Mouse (Mus musculus) urinary bladder, postnatal 36 days (tissue): Measurements from ENCODE around the gene Itfg2.
"Not testable (repeated sequence)": the region's sequence is repeated elsewhere in the genome, so short reads cannot be mapped to it uniquely, and the experiment has no call there.

ENCODE experiments used
- DNase-seq, 2 experiments: peaks; one replicate each; pipeline ENCODE4 v3.0.0; 2022; ENCODE audit warnings: low spot score in 2 of 2, mixed read lengths in 1 of 2

The Itfg2 gene

DNA sequence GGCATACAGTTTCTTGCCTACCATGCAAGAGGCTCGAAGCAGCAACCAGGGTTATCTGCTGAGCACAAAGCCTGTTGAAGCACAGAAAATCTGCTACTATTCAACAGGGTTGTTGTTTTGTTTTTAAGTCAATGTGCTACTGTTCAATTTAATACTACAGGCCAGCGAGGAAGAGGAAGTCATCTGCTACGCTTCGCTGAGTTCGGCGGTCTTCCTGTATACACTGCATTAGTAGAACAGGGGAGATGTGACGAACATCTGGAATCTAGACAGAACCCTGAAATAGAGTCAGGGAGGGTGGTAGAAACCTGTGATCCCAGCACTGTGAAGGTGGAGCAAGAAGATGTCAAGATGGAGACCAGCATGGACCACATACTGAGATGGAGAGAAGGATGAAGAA, 41.0 kb downstream of the Itfg2 start:
- no peak for DNase-seq

DNA sequence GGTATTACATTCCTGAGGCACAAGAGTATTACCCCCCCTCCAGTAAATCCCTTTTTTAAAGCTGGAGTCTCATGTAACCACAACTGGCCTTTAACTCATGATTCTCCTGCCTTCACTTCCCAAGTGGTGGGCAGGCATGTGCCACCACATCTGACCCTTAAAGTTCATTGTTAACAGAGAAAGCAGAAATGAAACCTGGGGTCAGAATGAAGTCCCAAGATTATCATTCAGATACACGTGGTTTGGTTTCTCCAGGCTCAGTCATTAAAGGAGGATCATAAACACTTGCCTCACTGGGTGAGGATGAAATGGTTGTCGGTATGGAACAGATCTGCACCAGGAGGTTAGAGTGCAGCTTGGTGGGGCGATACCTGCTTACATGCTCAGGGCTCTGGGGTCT, 43.5 kb downstream of the Itfg2 start:
- no peak for DNase-seq

DNA sequence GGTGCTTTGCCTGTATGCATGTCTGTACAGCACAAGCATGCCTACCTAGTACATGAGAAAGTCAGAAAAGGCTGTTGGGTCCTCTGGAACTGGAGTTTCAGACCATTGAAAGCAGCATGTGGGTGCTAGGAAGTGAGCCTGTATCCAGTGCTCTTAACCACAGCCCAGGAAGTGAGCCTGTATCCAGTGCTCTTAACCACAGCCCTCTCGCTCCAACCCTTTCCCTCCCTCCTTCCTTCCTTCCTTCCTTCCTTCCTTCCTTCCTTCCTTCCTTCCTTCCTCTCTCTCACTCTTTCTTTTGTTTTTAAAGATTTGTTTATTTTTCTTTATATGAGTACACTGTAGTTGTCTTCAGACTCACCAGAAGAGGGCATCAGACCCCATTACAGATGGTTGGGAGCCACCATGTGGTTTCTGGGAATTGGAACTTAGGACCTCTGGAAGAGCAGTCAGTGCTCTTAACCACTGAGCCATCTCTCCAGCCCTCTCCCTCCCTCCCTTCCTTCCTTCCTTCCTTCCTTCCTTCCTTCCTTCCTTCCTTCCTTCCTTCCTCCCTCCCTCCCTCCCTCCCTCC, 44.0 kb downstream of the Itfg2 start:
- DNase-seq = not testable (repeated sequence)

GRCm38 (mm10) chr6:128379636-128380035, 45.1 kb downstream of the Itfg2 start:
- DNase-seq = no peak

- peak; percentile 27 to 32 for DNase-seq
These were observed 48.2 kb downstream of the Itfg2 start for GRCm38 (mm10) chr6:128376371-128377085.

- no peak for DNase-seq
These were observed 49.5 kb downstream of the Itfg2 start, which contains the start of the genes Tex52 and Gm44596 for GRCm38 (mm10) chr6:128375192-128375591. TSS of gene Tex52 (plus strand) at chr6:128375456. TSS of gene Gm44596 (plus strand) at chr6:128375503.

GRCm38 (mm10) chr6:128370040-128370439, 54.7 kb downstream of the Itfg2 start:
- no peak for DNase-seq

GRCm38 (mm10) chr6:128366466-128366865, 58.3 kb downstream of the Itfg2 start:
- DNase-seq = no peak

GRCm38 (mm10) chr6:128364721-128365120, 60.0 kb downstream of the Itfg2 start:
- DNase-seq = no peak

GRCm38 (mm10) chr6:128363007-128363825, 61.5 kb downstream of the Itfg2 start:
- no peak for DNase-seq

GRCm38 (mm10) chr6:128362381-128363006, 62.2 kb downstream of the Itfg2 start, which contains the start of the genes Rhno1 and Foxm1:
TSS of gene Rhno1 (minus strand) at chr6:128362911.
TSS of gene Foxm1 (plus strand) at chr6:128362967.
- DNase-seq = peak; percentile 77 to 83

DNA sequence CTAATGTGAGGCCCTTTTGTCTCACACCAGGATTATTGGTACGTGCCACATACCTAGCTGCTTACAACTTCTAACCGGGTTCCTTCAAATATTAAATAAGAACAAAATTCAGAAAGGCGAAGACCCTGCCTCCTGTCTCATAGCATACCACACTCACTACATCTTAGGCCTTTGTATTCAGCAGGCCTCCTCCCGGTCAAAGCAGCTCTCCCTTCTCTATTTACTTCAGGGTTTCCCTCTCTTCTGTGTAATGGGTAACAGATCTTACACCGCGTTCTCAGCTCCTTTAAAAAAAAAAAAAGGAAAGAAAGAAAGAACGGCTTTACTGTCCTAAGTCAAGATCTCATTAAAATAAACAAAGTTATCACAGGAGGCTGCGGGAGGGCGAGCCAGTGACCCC, 62.8 kb downstream of the Itfg2 start:
- no peak for DNase-seq
